ENCODE assay signal across 13 mouse cellular contexts in genomic region chr12:46138646-46139045, GRCm38 (mm10).
DNase-seq lines count a peak whose midpoint lies in the region; ATAC-seq lines count a peak whose summit lies in the region.
"Had no signal": no experiment of that assay in that cellular context is flagged by ENCODE, and none has a peak within 500 bp of the region (broad histone marks: within the 10 kb centered on the region; RNA-seq: fewer than 3 reads in every experiment).

No protein-coding gene starts in this region.

- no peak for ATAC-seq in erythroid progenitor cell, adult 5-6 weeks (replicated peaks; ENCODE audit: low FRiP score, poor library complexity, severe bottlenecking)

- DNase-seq in layer of hippocampus, adult 9-10 months (ENCODE audit: low spot score), result peak; percentile 6
- no peak for DNase-seq in layer of hippocampus, postnatal 36 days
- peak; percentile 21 for DNase-seq in brain, adult 2 months (ENCODE audit: low read depth, low spot score)
- peak; percentile 77 for DNase-seq in gastrocnemius, adult 18-20 months (ENCODE audit: low spot score)
- DNase-seq in heart, postnatal 4 days, result peak; percentile 20
- DNase-seq in embryo, embryonic 11 days, result no peak
- DNase-seq: cerebellum, postnatal 25 days; kidney, adult 8-10 months; layer of hippocampus, adult 9-11 months; left cerebral cortex, postnatal 4 days; right cerebral cortex, postnatal 14 days; thymus, postnatal 36 days had no signal

Comparison
In these comparisons a context has a peak if more than half of its experiments do, and no peak if none do; other contexts are left out.
1. DNase-seq: peak in layer of hippocampus, adult 9-10 months (single experiment), brain, adult 2 months (single experiment), gastrocnemius, adult 18-20 months (single experiment) and heart, postnatal 4 days (single experiment); none in layer of hippocampus, postnatal 36 days (0 of 2) and embryo, embryonic 11 days (single experiment).